Mouse (Mus musculus): Measurements from ENCODE around the gene Pla2g2f. TPM values are rescaled to one million over a fixed set of nuclear protein-coding genes. Genes with fewer than 3 reads are reported as not detected.

Pla2g2f gene
- polyA plus RNA-seq, 1 experiment from 2014 or later: 0.07 TPM

DNA sequence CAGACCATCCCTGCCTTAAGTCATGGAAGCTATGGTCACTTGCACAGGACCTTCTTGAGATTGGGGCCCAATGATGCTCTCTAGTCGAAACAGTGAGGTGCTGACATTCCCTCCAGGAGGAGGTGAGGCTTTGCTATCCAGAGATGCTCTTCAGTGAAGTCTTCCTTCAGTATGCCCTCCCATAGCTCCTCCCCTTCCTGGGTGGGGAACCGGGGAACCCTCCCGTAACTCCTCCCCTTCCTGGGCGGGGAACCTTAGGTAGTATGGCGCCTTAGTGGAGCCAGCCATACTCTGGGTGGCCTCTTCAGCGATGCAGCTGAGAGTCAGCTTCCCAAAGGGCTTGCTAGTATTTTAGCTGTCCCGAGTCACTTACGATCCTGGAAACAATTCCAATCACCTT, 50.8 kb downstream of the Pla2g2f start:
- ATAC-seq (replicated peaks; ENCODE audit: extremely low read depth, insufficient read depth, low FRiP score): no peak
- H3K9ac ChIP-seq (ENCODE audit: low read length): no peak overlapping the region
- H3K27ac ChIP-seq (ENCODE audit: low read length): no peak overlapping the region
- WGBS: 93% methylated on average over 8 of the region's 8 CpGs
- H3K27me3 ChIP-seq (ENCODE audit: control insufficient read depth, insufficient read depth, low read length): peaks cover 3% of the 10 kb centered on the region
- no peak overlapping the region for H3K4me2 ChIP-seq (ENCODE audit: low read depth, low read length)
- no peak overlapping the region for H3K4me3 ChIP-seq (ENCODE audit: low read length)
- no peaks in the 10 kb centered on the region for H3K4me1 ChIP-seq (ENCODE audit: control insufficient read depth, insufficient read depth, low read length)
- no peaks in the 10 kb centered on the region for H3K9me3 ChIP-seq (replicated peaks; ENCODE audit: control insufficient read depth, low read length)
- no peaks in the 10 kb centered on the region for H3K36me3 ChIP-seq (ENCODE audit: control insufficient read depth, insufficient read depth)

DNA sequence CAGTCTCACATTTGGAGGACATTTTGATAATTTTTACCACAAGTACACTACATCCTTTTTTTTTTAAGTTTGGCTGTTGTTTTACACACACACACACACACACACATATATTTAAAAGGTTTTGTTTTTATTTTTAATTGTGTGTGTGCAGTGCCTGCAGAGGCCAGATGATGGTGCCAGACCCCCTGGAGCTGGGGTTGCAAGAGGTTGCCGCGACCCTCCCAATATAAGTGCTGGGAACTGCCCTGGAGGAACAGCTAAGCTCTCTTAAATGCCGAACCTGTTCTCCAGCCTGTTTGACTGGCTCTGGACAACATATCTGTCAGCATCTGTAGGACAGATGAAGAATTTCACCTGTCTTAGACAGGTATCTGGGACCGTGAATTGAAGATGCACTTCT, 53.3 kb downstream of the Pla2g2f start:
- H3K9ac ChIP-seq (ENCODE audit: low read length): no peak overlapping the region
- 75% methylated on average over 4 of the region's 4 CpGs for WGBS
- H3K9me3 ChIP-seq (replicated peaks; ENCODE audit: control insufficient read depth, low read length): no peaks in the 10 kb centered on the region
- no peaks in the 10 kb centered on the region for H3K36me3 ChIP-seq (ENCODE audit: control insufficient read depth, insufficient read depth)
- no peaks in the 10 kb centered on the region for H3K4me1 ChIP-seq (ENCODE audit: control insufficient read depth, insufficient read depth, low read length)
- no peak overlapping the region for H3K4me3 ChIP-seq (ENCODE audit: low read length)
- H3K27me3 ChIP-seq (ENCODE audit: control insufficient read depth, insufficient read depth, low read length): no peaks in the 10 kb centered on the region; the same call in 1 of the 2 replicates
- no peak overlapping the region for H3K27ac ChIP-seq (ENCODE audit: low read length)
- H3K4me2 ChIP-seq (ENCODE audit: low read depth, low read length): no peak overlapping the region
- ATAC-seq (replicated peaks; ENCODE audit: extremely low read depth, insufficient read depth, low FRiP score): no peak

DNA sequence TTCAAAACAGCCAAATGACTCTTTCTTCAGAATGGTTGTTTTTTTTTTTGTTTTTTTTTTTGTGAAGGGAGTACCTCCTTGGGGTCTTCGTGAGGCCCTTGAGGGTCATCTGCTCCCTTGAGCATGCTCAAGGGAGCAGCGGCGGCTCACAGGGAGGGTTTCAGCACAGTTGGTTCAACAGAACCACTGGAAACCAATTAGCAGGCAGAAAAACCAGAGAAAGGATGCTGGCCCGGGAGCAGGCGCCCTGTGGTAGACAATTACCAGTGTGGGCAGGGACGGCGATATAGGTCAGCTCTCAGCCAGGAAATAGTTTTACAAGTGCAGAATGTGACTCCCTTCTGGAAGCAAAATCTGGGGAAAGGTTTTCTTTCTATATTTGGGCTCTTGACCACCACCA, 53.8 kb downstream of the Pla2g2f start:
- Histone ChIP-seq H3K27ac (ENCODE audit: low read length) (no peak overlapping the region), H3K4me2 (ENCODE audit: low read depth, low read length) (no peak overlapping the region), H3K27me3 (ENCODE audit: control insufficient read depth, insufficient read depth, low read length) (no peaks in the 10 kb centered on the region; the same call in 1 of the 2 replicates), H3K4me1 (ENCODE audit: control insufficient read depth, insufficient read depth, low read length) (no peaks in the 10 kb centered on the region), H3K9me3 (replicated peaks; ENCODE audit: control insufficient read depth, low read length) (0 out of 2 replicates have a peak, but pooled peaks cover 2% of the 10 kb centered on the region), H3K4me3 (ENCODE audit: low read length) (no peak overlapping the region), H3K36me3 (ENCODE audit: control insufficient read depth, insufficient read depth) (no peaks in the 10 kb centered on the region), H3K9ac (ENCODE audit: low read length) (no peak overlapping the region)
- 50% methylated on average over 7 of the region's 7 CpGs for whole genome bisulfite sequencing
- ATAC-seq (replicated peaks; ENCODE audit: extremely low read depth, insufficient read depth, low FRiP score): no peak

DNA sequence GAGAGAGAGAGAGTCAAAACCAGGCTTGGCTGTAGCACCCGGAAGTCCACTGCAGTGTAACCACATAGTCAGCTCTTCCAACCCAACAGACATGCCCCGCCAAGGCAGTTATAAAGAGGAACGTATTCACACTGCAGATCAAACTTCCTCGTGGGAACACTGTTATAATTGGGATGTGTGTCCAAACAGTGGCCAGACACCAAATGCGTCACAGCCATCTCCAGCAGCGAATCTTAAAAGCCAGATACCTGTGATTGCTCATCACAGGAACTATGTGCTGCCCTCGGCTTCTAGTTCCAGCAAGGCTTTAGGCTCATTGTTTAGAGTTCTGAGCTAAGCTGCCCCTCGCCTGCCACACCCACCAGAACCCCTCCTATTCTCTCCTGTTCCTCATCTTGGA, 54.9 kb downstream of the Pla2g2f start:
- no peaks in the 10 kb centered on the region for H3K27me3 ChIP-seq (ENCODE audit: control insufficient read depth, insufficient read depth, low read length)
- ATAC-seq (replicated peaks; ENCODE audit: extremely low read depth, insufficient read depth, low FRiP score): no peak
- H3K4me1 ChIP-seq (ENCODE audit: control insufficient read depth, insufficient read depth, low read length): no peaks in the 10 kb centered on the region
- H3K9me3 ChIP-seq (replicated peaks; ENCODE audit: control insufficient read depth, low read length): 0 out of 2 replicates have a peak, but pooled peaks cover 2% of the 10 kb centered on the region
- no peak overlapping the region for H3K9ac ChIP-seq (ENCODE audit: low read length)
- WGBS: 67% methylated on average over 8 of the region's 8 CpGs
- H3K27ac ChIP-seq (ENCODE audit: low read length): no peak overlapping the region
- H3K4me2 ChIP-seq (ENCODE audit: low read depth, low read length): no peak overlapping the region
- H3K36me3 ChIP-seq (ENCODE audit: control insufficient read depth, insufficient read depth): no peaks in the 10 kb centered on the region
- H3K4me3 ChIP-seq (ENCODE audit: low read length): no peak overlapping the region

DNA sequence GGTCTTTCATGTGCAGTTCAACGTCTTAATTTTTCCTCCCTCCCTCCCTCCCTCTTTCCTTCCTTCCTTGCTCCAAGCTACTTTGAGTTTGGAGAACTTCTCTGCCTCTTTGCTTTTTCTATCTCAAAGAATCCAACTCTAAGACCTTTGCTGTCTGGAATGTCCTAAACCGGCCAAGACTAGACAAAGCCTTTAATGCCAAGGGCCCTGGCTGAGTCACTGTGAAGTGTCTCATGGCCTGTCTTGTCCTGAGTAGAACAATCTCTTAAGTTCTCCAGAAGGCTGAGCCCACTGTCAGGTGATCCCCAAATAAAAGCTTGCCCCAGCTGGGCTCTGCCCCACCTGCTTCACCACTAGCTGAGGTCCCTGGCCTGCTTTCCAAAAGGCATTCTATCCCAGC, 55.4 kb downstream of the Pla2g2f start:
- Histone ChIP-seq H3K27me3 (ENCODE audit: control insufficient read depth, insufficient read depth, low read length) (no peaks in the 10 kb centered on the region), H3K4me1 (ENCODE audit: control insufficient read depth, insufficient read depth, low read length) (no peaks in the 10 kb centered on the region), H3K4me3 (ENCODE audit: low read length) (no peak overlapping the region), H3K9me3 (replicated peaks; ENCODE audit: control insufficient read depth, low read length) (0 out of 2 replicates have a peak, but pooled peaks cover 2% of the 10 kb centered on the region), H3K36me3 (ENCODE audit: control insufficient read depth, insufficient read depth) (no peaks in the 10 kb centered on the region), H3K4me2 (ENCODE audit: low read depth, low read length) (no peak overlapping the region), H3K27ac (ENCODE audit: low read length) (no peak overlapping the region), H3K9ac (ENCODE audit: low read length) (no peak overlapping the region)
- no peak for ATAC-seq (replicated peaks; ENCODE audit: extremely low read depth, insufficient read depth, low FRiP score)
- 57% methylated on average over 2 of the region's 2 CpGs for WGBS

DNA sequence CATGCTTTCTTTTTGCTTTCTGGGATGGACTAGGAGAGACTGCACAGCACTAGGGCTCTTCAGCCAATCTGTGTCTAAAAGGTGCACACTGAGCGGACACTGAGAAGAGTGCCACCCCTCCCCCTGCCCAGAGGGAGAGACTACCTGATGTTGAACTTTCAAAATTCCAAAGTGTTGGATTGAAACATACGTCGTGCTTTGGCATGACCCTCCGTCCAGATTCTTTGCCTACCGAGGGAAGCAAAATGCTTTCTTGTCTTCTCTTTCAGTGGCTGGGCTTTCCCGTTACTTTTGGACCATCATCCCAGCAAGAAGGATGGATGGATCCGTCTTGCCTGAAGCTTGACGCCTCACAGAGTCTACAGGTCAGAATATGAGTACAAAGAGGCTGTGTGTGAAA, 56.3 kb downstream of the Pla2g2f start:
- no peak for ATAC-seq (replicated peaks; ENCODE audit: extremely low read depth, insufficient read depth, low FRiP score)
- WGBS: 63% methylated on average over 8 of the region's 8 CpGs
- no peak overlapping the region for H3K9ac ChIP-seq (ENCODE audit: low read length)
- H3K27ac ChIP-seq (ENCODE audit: low read length): no peak overlapping the region
- 0 out of 2 replicates have a peak, but pooled peaks cover 2% of the 10 kb centered on the region for H3K9me3 ChIP-seq (replicated peaks; ENCODE audit: control insufficient read depth, low read length)
- H3K4me1 ChIP-seq (ENCODE audit: control insufficient read depth, insufficient read depth, low read length): no peaks in the 10 kb centered on the region
- H3K36me3 ChIP-seq (ENCODE audit: control insufficient read depth, insufficient read depth): no peaks in the 10 kb centered on the region
- H3K27me3 ChIP-seq (ENCODE audit: control insufficient read depth, insufficient read depth, low read length): peaks cover 6% of the 10 kb centered on the region
- H3K4me2 ChIP-seq (ENCODE audit: low read depth, low read length): no peak overlapping the region
- H3K4me3 ChIP-seq (ENCODE audit: low read length): no peak overlapping the region

Other genes with a start within 250 kb of the Pla2g2f start
- gene Vwa5b1, start 121.7 kb downstream of the Pla2g2f start, polyA plus RNA-seq (2015; fragmentation: Nextera tagmentation; extraction: Ambion mirVana): 0.08 TPM in 1 of 2 replicates, not detected in the other
- 0.17 TPM in 1 of 2 replicates, not detected in the other for gene Pla2g2c, start 32.8 kb downstream of the Pla2g2f start, polyA plus RNA-seq (2015; fragmentation: Nextera tagmentation; extraction: Ambion mirVana)
- gene Ubxn10, start 20.5 kb downstream of the Pla2g2f start, polyA plus RNA-seq (2015; fragmentation: Nextera tagmentation; extraction: Ambion mirVana): 1.3 and 1.5 TPM in 2 replicates
- gene Pla2g2d, start 18.1 kb upstream of the Pla2g2f start, polyA plus RNA-seq (2015; fragmentation: Nextera tagmentation; extraction: Ambion mirVana): 0.12 TPM in 1 of 2 replicates, not detected in the other
- gene Pla2g5, start 105.9 kb upstream of the Pla2g2f start, polyA plus RNA-seq (2015; fragmentation: Nextera tagmentation; extraction: Ambion mirVana): 2.7 and 3.8 TPM in 2 replicates
- not detected in 2 replicates for gene Gm13030, start 116.3 kb upstream of the Pla2g2f start, polyA plus RNA-seq (2015; fragmentation: Nextera tagmentation; extraction: Ambion mirVana)
- 0.18 TPM in 1 of 2 replicates, not detected in the other for gene Pla2g2e, start 120.3 kb upstream of the Pla2g2f start, polyA plus RNA-seq (2015; fragmentation: Nextera tagmentation; extraction: Ambion mirVana)
- 3.0 and 3.3 TPM in 2 replicates for gene Otud3, start 156.3 kb upstream of the Pla2g2f start, polyA plus RNA-seq (2015; fragmentation: Nextera tagmentation; extraction: Ambion mirVana)
- 0.29 and 0.66 TPM in 2 replicates for gene Rnf186, start 209.5 kb upstream of the Pla2g2f start, polyA plus RNA-seq (2015; fragmentation: Nextera tagmentation; extraction: Ambion mirVana)
- 7.0 and 8.3 TPM in 2 replicates for gene Tmco4, start 215.3 kb upstream of the Pla2g2f start, polyA plus RNA-seq (2015; fragmentation: Nextera tagmentation; extraction: Ambion mirVana)

Measured in heart, embryonic 16.5 days (tissue).